Mouse (Mus musculus) gastrocnemius, postnatal 36 days (tissue): ENCODE measurements around the gene Gngt2. TPM values are rescaled to one million over a fixed set of nuclear protein-coding genes. Genes with fewer than 3 reads are reported as not detected.

ENCODE experiments used
- DNase-seq, 2 experiments: peaks; one replicate each; pipeline ENCODE4 v3.0.0; 2022
- intact Hi-C: fragments of 180-260 bp; cut with DNase I; formaldehyde crosslinking; loops from one replicate; pipeline ENCODE4 v1.15.1; 2025
- total RNA-seq, 2 experiments: library from RNA; stranded (reverse); gene quantifications; 2 replicates each; pipeline ENCODE4 v1.2.3; 2021

Gngt2 gene
- total RNA-seq, 2 experiments from 2014 or later: 4.2 to 5.5 TPM

GRCm38 (mm10) chr11:95824877-95825243 is 12.2 kb upstream of the Gngt2 start:
- intact Hi-C loops: loop anchor here (5.0 kb wide), 1 partner anchor 53 kb away; no protein-coding TSS in a partner anchor
- DNase-seq: peak; percentile 71 to 79

DNA sequence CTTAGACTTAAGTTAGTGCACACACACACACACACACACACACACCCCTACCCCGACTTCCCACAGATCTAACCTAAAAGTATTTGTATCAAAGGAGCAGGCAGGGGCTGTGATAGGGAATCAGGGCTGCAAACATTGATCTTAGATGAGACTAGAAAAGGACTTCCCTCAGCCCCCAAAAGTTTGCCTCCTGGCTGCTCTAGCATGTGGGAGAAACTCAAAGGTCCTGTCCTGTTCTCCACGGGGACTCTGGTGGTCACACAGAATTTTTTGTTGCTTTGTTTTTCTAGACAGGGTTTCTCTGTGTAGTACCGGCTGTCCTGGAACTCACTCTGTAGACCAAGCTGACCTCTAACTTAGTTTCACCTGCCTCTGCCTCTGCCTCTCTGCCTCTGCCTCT is 11.4 kb upstream of the Gngt2 start:
- no peak for DNase-seq
- intact Hi-C loops: loop anchor here (5.0 kb wide), 1 partner anchor 53 kb away; no protein-coding TSS in a partner anchor

DNA sequence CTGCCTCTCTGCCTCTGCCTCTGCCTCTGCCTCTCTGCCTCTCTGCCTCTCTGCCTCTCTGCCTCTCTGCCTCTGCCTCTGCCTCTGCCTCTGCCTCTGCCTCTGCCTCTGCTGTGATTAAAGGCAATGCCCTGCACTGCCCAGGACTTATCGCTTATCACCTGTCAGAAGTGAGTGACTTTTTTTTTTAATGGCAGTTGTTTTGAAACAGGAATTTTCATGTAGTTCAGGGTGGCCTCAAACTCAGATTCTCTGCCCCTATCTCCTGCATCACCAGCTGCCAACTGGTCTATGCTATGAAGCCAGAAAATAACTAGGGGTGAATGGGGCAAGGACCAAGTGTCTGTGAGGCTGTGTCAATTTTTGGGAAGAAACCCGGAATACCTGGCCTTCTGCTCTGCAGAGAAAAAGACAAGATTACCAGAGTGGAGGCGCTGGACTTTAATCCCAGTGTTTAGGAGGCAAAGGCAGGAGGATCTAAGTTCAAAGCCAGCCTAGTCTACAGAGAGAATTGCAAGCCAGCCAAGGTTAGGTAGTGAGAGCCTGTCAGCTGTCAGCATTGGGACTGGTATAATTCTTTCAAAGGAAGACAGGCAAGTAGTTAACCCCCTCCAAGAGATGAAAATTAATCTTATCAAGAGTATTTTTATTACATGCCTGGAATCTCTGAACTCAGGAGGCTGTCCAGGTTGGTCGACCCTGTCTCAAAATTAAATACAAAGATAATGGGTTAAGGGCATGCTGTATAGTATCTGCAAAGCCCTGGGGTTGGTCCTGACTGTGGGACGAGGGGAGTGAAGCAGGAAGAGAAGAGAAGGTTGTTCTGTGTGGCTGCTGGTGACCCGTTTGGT is 10.5 kb upstream of the Gngt2 start:
- no peak for DNase-seq
- intact Hi-C loops: loop anchor here (5.0 kb wide), 1 partner anchor 54 kb away; no protein-coding TSS in a partner anchor

DNA sequence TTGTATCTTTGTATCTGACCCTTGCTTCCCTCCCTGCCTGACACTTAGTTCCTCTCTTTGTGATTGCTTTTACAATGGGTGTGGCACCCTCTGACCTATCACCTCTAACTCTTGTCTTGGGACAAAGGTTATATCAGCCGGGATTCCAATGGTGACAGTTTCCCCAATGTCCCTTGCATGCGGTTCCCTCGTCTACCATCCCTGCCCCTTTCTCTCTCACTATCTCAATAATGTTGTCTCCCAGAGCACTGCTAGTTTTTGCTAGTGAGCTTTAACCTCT is 9.9 kb upstream of the Gngt2 start:
- intact Hi-C loops: loop anchor here (5.0 kb wide), 1 partner anchor 55 kb away; no protein-coding TSS in a partner anchor
- DNase-seq: no peak

GRCm38 (mm10) chr11:95827464-95828085 is 9.4 kb upstream of the Gngt2 start:
- peak; percentile 54 to 62 for DNase-seq
- intact Hi-C loops: loop anchor here (2.0 to 5.0 kb wide), 2 partner anchors 25 to 55 kb away; no protein-coding TSS in a partner anchor

GRCm38 (mm10) chr11:95828181-95828964 is 8.6 kb upstream of the Gngt2 start:
- peak in 1 of 2 experiments; percentile 2 for DNase-seq
- intact Hi-C loops: loop anchor here (2.0 to 5.0 kb wide), 2 partner anchors 24 to 56 kb away; no protein-coding TSS in a partner anchor

GRCm38 (mm10) chr11:95829526-95830050 is 7.4 kb upstream of the Gngt2 start:
- no peak for DNase-seq
- intact Hi-C loops: loop anchor here (2.0 to 5.0 kb wide), 2 partner anchors 23 to 57 kb away; no protein-coding TSS in a partner anchor

DNA sequence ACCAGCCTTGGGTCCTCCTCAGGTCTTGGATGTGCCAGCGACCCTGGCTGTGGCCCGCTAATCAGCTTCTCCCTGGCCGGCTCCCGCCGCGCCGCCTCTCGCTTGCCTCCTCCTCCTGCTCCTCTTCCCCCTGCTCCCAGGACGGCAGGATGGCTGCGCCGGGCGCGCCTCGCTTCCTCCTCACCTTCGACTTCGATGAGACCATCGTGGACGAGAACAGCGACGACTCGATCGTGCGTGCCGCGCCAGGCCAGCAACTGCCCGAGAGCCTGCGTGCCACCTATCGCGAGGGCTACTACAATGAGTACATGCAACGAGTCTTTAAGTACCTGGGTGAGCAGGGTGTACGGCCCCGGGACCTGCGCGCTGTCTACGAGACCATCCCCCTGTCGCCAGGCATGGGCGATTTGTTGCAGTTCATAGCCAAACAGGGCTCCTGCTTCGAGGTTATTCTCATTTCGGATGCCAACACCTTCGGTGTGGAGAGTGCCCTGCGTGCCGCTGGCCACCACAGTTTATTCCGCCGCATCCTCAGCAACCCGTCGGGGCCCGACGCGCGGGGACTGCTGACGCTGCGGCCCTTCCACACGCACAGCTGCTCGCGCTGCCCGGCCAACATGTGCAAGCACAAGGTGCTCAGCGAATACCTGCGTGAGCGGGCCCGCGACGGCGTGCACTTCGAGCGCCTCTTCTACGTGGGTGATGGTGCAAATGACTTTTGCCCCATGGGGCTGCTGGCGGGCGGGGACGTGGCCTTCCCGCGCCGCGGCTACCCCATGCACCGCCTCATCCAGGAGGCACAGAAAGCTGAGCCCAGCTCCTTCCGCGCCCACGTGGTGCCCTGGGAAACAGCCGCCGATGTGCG is 6.4 kb upstream of the Gngt2 start:
- intact Hi-C loops: no loop called here
- peak in 1 of 2 experiments; percentile 25 for DNase-seq

- no peak for DNase-seq
- intact Hi-C loops: no loop called here
These were observed 5.8 kb upstream of the Gngt2 start for GRCm38 (mm10) chr11:95831276-95831619.

GRCm38 (mm10) chr11:95831641-95832040 is 5.4 kb upstream of the Gngt2 start:
- DNase-seq: no peak
- intact Hi-C loops: no loop called here

DNA sequence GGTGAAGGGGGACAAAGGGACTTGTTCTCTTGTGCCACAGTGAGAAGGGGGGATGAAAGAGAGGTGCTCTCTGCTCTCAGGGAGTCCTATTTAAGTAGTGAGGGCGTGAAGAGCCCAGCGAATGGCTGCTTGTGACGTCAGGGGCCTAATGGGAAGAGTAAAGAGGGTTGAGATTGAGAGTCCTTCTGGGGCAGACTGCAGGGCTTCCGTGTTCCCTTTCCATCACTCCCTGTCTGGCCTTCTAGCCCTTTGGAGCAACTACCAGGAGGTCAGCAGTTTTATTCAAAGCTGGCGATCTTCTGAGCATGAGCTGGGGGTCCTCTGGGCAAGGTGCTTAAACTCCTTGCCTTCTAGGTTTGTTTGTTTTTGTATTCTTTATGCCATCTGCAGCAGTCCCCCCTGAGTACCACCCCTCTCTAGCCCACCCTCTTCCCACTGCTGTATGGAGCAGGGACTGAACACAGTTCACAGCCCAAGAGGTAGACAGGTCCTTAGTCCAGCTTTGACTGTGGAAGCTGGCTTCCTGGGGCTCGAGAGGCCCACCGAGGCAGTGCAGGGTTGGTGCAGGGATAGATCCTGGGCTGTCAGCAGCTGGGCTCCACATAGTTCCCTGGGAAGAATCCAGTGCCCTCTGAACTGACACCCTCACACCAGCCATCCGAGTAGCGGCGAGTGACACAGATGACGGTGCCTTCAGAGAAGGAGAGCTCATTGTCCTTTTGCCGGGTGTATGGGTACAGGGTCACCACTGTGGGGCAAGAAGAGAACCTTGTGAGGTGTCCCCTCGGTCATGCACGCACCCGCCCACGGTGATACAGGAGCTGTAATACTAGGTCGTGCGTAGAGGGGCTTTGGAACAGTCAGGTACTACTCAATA is 4.6 kb upstream of the Gngt2 start:
- no peak for DNase-seq
- intact Hi-C loops: no loop called here

DNA sequence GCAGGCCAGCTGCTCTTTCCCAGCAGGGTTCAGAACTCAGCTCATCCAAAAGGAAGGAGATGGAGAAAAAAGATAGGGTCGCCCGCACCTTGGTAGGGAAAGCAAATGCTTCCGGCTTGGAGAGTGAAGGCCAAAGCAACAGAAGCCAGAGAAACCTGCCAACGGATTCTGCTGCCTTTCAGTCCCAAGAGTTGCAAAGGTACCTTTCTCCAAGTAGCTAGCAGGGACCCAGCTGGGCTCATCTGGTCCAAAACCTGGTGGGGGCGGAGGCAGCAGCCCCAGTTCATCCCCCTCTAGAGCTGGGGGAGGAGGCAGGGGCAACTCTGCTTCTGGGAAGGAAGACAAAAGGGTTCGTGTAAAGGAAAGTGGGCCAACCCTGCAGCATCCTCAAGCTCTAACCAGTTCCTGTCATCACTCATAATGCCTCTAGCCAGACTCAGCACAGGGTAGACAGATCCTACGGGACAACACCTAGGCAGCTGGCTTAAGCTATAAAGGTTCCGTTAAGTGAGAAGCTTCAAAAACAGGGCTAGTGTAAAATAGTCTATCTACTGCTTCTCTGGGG is 3.9 kb upstream of the Gngt2 start:
- no peak for DNase-seq
- intact Hi-C loops: no loop called here

- intact Hi-C loops: no loop called here
- no peak for DNase-seq
These were observed 3.3 kb upstream of the Gngt2 start for GRCm38 (mm10) chr11:95833631-95834142.

DNA sequence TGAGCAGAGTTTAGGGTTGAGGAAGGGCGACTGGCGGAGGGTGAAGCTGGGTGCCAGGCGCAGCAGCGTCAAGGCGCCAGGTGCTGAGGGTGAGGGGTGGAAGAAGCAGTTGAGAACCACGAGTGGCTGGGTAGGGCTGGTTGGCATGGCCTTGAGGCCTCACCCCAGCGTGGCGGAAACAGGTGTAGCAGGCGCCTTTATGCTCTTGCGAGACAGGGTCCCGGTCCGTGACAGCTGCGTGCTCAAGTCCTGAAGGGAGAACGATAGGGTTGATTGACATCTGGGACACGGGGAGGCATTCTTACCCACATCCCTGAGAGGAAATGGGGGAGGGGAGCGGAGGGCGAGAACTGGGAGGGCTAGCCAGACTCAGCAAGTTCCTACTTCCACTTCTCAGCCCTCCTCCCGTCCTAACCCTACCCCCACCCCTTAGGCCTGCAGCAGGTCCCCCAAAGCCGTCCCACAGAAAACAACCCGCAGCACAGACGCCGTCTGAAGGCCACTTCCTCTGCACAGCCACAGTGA is 2.8 kb upstream of the Gngt2 start:
- no peak for DNase-seq
- intact Hi-C loops: no loop called here

- DNase-seq: no peak
- intact Hi-C loops: no loop called here
These were observed 2.0 kb upstream of the Gngt2 start for GRCm38 (mm10) chr11:95834742-95835710.

DNA sequence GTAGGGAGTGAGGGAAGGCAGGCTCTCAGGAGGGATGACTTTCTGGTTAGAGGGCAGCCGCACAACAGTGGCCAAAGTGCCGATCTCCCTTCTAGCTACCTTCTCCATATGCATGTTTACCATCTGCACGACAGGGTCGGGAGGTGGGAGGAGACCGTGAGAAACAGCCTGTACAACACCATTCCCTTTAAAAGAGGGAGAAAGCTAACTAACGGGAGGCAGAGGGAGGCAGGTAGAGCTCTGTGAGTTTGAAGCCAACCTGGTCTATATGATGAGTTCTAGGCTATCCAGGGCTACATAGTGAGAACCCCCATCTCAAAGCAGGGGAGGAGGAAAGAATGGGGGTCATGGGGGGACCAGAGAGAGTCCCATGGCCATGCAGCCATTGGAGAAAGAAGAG is 1.2 kb upstream of the Gngt2 start:
- intact Hi-C loops: no loop called here
- no peak for DNase-seq

DNA sequence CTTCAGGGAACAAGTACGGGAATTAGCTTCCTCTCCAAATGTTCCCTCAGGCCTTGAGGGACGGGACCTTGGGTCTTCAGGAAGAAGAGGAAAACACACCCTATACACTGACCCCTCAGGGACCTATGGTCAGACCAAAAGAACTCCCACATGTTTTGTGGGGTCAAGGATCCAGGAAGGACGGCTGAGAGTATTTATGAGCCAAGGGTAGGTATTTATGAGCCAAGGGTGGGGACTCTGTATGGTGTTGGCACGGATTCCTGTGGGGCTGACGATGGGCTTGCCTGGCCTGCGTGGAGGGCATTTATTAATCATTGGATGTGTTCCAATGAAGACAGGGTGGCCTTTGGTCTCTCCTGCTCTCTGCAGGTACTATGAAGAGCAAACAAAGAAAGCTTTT is 583 bp upstream of the Gngt2 start:
- intact Hi-C loops: no loop called here

More for the DNA sequence above, 583 bp upstream of the Gngt2 start:
- DNase-seq: no peak
